Mouse (Mus musculus) intestine, postnatal 0 days (tissue): ENCODE measurements at regions not wholly inside any gene's neighbourhood (a gene's known extent, or its start where the extent isn't known, plus 50 kb on each side); places are given as distances from the start of the nearest gene placed in this dataset.

Source experiments
- ATAC-seq: fragments of 200-750 bp; cut with Nextera tagmentation; 2 replicates; pipeline ENCODE4 v1.8.0; 2017; ENCODE audit warnings: mild to moderate bottlenecking, moderate TSS enrichment, moderate library complexity
- H3K27ac ChIP-seq: fragments of 300-500 bp; sonication (generic); 2 replicates; pipeline ENCODE4 v1.5.1; 2014; ENCODE audit warnings: mild to moderate bottlenecking, low read depth, low read length, moderate library complexity
- H3K27me3 ChIP-seq: fragments of 300-500 bp; sonication (generic); replicated peaks from 2 replicates; pipeline ENCODE4 v1.6.1; 2014; ENCODE audit warnings: low read length, mixed read lengths; ENCODE audit not compliant: control insufficient read depth, insufficient read depth
- H3K36me3 ChIP-seq: fragments of 300-500 bp; sonication (generic); 2 replicates; pipeline ENCODE4 v1.6.1; 2014; ENCODE audit warnings: mild to moderate bottlenecking, moderate library complexity; ENCODE audit not compliant: control insufficient read depth, insufficient read depth
- H3K4me1 ChIP-seq: fragments of 300-500 bp; sonication (generic); replicated peaks from 2 replicates; pipeline ENCODE4 v1.6.1; 2014; ENCODE audit warnings: antibody characterized with exemption, low read length, mixed read lengths; ENCODE audit not compliant: control insufficient read depth, insufficient read depth
- H3K4me2 ChIP-seq: fragments of 300-500 bp; sonication (generic); replicated peaks from 2 replicates; pipeline ENCODE4 v1.6.1; 2014; ENCODE audit warnings: low read depth, mild to moderate bottlenecking, moderate library complexity
- H3K4me3 ChIP-seq: fragments of 300-500 bp; sonication (generic); 2 replicates; pipeline ENCODE4 v1.5.1; 2014; ENCODE audit warnings: low read depth, low read length
- H3K9ac ChIP-seq: fragments of 300-500 bp; sonication (generic); 2 replicates; pipeline ENCODE4 v1.6.1; 2014; ENCODE audit warnings: mild to moderate bottlenecking, low read depth, low read length
- H3K9me3 ChIP-seq: fragments of 300-500 bp; sonication (generic); 2 replicates; pipeline ENCODE4 v1.6.1; 2016; ENCODE audit warnings: mixed run types; ENCODE audit not compliant: control insufficient read depth
- CTCF ChIP-seq: sonication (generic); IDR thresholded peaks from 2 replicates; pipeline ENCODE4 v1.5.1; 2016; ENCODE audit warnings: low read depth, mild to moderate bottlenecking, control low read depth, antibody characterized with exemption, moderate library complexity
- WGBS: fragments of 180-500 bp; shearing (Covaris S2); extraction: QIAGEN DNeasy Blood & Tissue Kit; methylation state at CpG from one replicate; pipeline ENCODE4 v1.1.7; 2014; 5-methylcytosine and 5-hydroxymethylcytosine counted together

DNA sequence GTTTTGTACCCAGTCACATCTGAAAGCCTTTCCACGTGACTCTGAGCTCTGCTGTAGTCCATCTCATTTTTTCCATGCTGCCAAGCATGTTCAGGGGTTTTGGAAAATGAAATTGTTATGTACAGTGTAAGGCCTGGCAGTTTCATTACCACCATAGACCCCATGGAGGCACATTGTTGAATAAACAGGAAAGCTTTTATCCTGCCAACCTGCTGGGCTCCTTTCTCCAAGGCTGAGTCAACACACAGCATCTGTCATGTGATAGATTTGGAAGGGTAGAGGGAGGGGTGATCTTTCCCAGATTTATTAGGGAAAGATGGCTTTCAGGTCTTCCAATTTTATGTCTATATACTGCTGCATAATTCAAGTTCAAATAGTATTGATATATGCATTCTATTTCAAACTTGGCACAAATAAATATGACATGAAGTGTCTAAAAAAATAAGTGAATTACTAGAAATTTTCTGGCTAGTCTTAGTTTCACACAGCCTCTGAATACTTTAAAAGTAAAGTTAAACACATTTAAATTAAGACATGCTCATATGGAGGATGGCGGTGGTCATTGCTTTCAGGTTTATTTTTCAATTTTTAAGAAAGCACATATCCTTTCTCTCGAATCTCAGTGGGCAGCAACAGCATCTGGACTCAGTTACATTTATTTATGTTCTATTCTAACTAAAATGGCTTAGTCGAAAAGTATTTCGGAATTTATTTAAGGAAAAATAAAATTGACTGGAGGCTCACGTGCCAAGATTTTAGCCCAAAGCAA is 942.1 kb upstream of the Flrt2 start:
- no peak overlapping the region for H3K27ac ChIP-seq
- no peaks in the 10 kb centered on the region for H3K9me3 ChIP-seq
- no peak overlapping the region for H3K4me3 ChIP-seq
- ATAC-seq, result no peak
- H3K4me2 ChIP-seq, result no peak overlapping the region
- no peaks in the 10 kb centered on the region for H3K4me1 ChIP-seq
- no peaks in the 10 kb centered on the region for H3K27me3 ChIP-seq
- 72% methylated on average over 6 of the region's 6 CpGs for WGBS
- no peak overlapping the region for H3K9ac ChIP-seq
- TF ChIP-seq CTCF, result no peak
- no peaks in the 10 kb centered on the region for H3K36me3 ChIP-seq

DNA sequence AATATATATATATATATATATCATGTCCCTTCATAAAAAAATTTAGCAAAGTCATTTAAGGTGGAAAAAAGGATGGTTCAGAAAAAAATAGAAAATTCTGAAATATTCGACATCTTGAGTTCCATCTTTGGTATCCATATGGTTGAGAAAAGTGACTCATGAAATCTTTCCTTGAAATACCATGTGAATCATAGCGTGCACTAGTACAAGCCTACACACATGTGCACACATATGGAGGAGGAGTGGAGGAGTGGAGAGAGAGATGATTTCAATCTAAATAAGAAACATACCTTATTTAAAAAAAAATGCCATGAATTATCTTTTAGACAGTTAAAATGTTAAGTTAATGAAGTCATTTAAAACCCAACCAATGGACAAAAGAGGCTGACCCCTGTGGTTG is 936.3 kb upstream of the Flrt2 start:
- TF ChIP-seq CTCF, result no peak
- no peak overlapping the region for H3K4me2 ChIP-seq
- WGBS, result 87% methylated on average over 2 of the region's 2 CpGs
- H3K4me3 ChIP-seq, result no peak overlapping the region
- no peaks in the 10 kb centered on the region for H3K27me3 ChIP-seq
- no peaks in the 10 kb centered on the region for H3K36me3 ChIP-seq
- ATAC-seq, result no peak
- H3K9me3 ChIP-seq, result no peaks in the 10 kb centered on the region
- H3K9ac ChIP-seq, result no peak overlapping the region
- H3K4me1 ChIP-seq, result no peaks in the 10 kb centered on the region
- H3K27ac ChIP-seq, result no peak overlapping the region

DNA sequence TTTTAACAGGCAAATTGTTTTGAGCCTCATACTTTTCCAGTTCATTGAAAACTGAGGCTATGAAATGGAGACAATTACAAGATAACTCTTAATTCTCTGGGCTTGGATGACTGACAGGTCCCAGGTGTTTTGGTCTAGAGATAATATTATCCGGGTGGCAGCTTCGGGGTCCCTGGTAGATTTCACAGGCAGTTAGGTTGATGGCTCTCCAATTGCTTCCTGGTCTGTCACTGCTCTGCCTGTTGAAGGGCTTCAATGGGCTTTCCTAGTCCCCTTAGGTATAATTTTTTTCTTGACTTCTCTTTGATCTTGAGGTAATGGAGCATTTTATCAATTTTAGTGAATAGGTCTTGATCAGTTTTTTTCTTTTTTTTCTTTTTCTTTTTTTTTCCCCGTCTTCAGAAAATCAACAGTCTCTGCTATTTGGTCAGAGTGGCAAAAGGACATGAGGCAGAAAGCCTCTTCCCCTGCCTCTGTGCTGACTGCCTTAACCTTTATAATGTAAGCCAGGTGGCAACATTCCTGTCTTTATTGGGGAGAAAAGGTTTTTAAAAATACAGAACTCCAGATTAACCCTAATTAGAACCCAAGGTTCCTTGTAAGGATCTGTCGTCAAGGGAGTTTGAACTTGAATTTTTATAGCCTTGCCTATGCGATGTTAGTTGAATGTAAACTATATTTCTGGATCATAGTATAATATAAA is 896.0 kb upstream of the Flrt2 start:
- Histone ChIP-seq H3K36me3 (no peaks in the 10 kb centered on the region), H3K27ac (no peak overlapping the region), H3K4me3 (no peak overlapping the region), H3K27me3 (no peaks in the 10 kb centered on the region), H3K9me3 (no peaks in the 10 kb centered on the region), H3K4me2 (no peak overlapping the region), H3K4me1 (no peaks in the 10 kb centered on the region), H3K9ac (no peak overlapping the region)
- ATAC-seq, result no peak
- TF ChIP-seq CTCF, result no peak
- WGBS, result 72% methylated on average over 5 of the region's 5 CpGs

DNA sequence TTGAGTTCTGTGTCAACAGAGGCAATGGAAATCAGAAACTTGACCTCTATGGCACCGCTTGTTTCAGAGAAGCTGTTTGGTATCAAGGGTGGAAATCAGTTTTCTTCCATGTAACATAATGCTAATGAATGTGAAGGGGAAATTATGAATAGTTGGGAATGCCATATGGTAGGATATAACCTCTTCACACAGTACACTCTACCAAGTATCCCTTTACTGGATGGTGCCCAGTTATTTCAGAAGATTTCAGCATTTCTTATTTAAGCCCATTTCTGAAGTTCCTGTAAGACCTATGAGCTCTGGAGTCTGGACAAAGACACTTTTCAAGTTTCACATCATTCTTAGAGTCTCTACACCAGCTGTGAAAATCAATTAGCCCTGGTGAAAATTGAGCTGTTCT is 887.3 kb upstream of the Flrt2 start:
- no peaks in the 10 kb centered on the region for H3K9me3 ChIP-seq
- no peaks in the 10 kb centered on the region for H3K4me1 ChIP-seq
- no peak overlapping the region for H3K9ac ChIP-seq
- H3K27me3 ChIP-seq, result no peaks in the 10 kb centered on the region
- TF ChIP-seq CTCF, result no peak
- no peaks in the 10 kb centered on the region for H3K36me3 ChIP-seq
- H3K4me3 ChIP-seq, result no peak overlapping the region
- WGBS, result 90% methylated on average over 1 of the region's 1 CpGs
- ATAC-seq, result no peak
- H3K4me2 ChIP-seq, result no peak overlapping the region
- no peak overlapping the region for H3K27ac ChIP-seq

DNA sequence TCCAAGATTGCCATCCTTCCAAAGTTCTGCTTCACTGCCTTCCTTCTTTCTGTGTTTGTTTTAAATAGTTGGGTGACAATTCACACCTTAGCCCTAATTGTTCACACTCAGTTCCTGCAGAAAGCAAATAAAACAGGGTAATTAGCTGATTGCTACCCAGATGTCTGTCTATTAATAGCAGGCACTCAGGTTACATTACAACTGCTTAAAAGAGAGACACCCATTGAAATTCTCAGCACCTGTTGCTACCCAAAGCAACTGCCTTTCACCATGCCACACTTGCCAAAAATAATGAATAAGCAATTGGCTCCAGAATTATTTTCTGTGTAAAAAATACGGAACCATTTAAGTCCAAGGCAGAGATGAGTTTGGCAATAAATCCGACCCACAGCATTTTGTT is 860.6 kb upstream of the Flrt2 start:
- 85% methylated on average over 2 of the region's 2 CpGs for WGBS
- ATAC-seq, result no peak
- Histone ChIP-seq H3K9me3 (no peaks in the 10 kb centered on the region), H3K36me3 (no peaks in the 10 kb centered on the region), H3K4me2 (no peak overlapping the region), H3K4me3 (no peak overlapping the region), H3K27me3 (no peaks in the 10 kb centered on the region), H3K27ac (no peak overlapping the region), H3K9ac (no peak overlapping the region), H3K4me1 (no peaks in the 10 kb centered on the region)
- no peak for TF ChIP-seq CTCF

DNA sequence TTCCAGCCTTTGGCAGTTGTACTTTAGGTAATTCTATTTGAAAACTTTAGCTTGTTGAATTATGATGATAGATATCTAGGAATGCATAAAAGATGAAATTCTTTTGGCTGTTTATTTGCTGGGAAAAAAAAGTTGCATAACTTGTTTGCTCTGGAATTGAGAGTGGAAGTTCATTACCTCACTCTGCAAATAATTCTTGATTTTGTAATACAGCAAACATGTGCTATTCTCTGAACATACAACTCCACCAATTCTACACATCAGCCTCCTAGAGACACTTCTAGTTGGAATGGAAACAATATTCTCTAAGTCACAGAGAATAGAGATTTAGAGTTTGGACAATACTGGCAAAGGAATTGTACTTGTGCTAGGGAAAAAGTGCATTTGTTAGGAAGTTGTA is 829.3 kb upstream of the Flrt2 start:
- no peak overlapping the region for H3K27ac ChIP-seq
- H3K4me3 ChIP-seq, result no peak overlapping the region
- H3K36me3 ChIP-seq, result no peaks in the 10 kb centered on the region
- no peak for ATAC-seq
- H3K9ac ChIP-seq, result no peak overlapping the region
- no peaks in the 10 kb centered on the region for H3K27me3 ChIP-seq
- no peak for TF ChIP-seq CTCF
- no peaks in the 10 kb centered on the region for H3K4me1 ChIP-seq
- no peaks in the 10 kb centered on the region for H3K9me3 ChIP-seq
- H3K4me2 ChIP-seq, result no peak overlapping the region
